Mouse (Mus musculus): ENCODE measurements around the gene Dph2.

GRCm38 (mm10) chr4:117904761-117905160 lies 12.9 kb upstream of the Dph2 start:
- TF ChIP-seq CTCF (IDR thresholded peaks at IDR 0.05; ENCODE audit: borderline replicate concordance, control insufficient read depth, extremely low read depth, insufficient read depth, low read length, poor library complexity), result no peak
- no peak for TF ChIP-seq POLR2A (IDR thresholded peaks at IDR 0.05; ENCODE audit: control insufficient read depth, extremely low read depth, insufficient read depth, low read length, poor library complexity)
